Mouse (Mus musculus) kidney, postnatal 36 days (tissue): ENCODE results near the gene Rcc1.
"Not testable (repeated sequence)": the region's sequence is repeated elsewhere in the genome, so short reads cannot be mapped to it uniquely, and the experiment has no call there.

ENCODE experiments used
- DNase-seq, 2 experiments: peaks; one replicate each; pipeline ENCODE4 v3.0.0; 2021 to 2022; ENCODE audit warnings: mixed read lengths in 2 of 2

The Rcc1 gene

DNA sequence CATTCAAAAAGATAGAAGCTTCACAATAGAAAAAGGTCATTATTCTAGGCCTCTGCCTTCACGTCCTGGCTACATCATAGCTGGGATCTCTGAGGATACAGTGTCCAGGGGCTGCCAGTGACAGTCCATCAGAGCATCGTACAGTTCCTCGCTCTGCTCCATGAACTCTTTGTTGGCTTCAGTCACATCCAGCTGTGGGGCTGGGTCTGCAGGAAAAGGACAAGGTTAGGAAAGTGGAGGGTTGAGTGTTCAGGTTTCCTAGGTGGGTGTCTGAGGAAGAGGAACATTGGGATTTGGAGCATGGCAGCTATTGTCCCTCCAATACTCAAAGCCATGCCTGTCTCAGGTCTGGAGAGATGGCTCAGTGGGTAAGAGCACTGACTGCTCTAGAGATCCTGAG, 41.6 kb downstream of the Rcc1 start:
- no peak for DNase-seq

DNA sequence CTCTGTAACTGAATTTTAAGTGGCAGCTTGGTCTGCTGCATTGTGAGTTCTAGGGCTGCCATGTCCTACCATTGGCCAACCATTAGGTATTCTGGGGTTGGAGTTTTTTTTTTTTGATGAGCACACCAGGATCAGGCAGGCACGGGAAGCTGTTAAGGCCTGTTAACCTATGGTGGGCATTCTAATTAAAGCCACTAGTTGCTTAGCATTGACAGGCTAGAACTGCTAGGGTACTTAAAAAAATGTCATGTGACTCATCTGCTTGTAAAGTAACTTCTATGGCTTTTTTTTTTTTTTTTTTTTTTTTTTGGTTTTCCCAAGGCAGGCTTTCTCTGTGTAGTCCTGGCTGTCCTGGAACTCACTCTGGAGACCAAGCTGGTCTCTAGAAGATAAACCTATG, 42.2 kb downstream of the Rcc1 start:
- no peak for DNase-seq

DNA sequence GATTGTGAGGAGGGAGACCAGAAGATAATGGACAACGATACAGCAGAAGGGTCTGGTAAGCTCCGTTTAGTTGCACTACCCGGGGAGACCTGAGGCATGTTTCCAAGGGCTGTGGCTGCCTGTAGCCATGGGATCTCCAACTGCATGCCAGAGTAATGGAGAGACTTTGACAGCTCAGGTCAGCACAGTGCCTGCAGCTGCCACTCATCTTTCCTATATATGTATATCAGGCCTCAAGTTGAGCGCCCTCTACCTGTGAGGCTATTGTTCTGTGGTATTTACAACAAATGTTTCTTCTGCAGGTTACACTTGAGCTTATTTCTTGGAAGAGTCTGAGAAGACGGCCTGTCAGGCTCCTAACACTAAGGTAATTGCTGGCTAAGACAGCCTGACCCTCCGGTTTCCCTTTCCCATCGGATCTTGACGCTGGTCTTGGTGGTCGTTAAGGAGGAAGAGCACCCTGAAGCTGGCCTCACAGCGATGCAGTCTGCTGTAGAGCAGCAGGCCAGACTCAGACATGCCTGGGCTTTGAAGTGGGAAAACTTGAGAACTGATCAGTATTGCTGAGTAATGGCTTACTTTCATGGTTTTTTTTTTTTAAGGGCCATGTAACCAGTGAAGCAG, 43.4 kb downstream of the Rcc1 start:
- DNase-seq, result peak; percentile 69 to 72

DNA sequence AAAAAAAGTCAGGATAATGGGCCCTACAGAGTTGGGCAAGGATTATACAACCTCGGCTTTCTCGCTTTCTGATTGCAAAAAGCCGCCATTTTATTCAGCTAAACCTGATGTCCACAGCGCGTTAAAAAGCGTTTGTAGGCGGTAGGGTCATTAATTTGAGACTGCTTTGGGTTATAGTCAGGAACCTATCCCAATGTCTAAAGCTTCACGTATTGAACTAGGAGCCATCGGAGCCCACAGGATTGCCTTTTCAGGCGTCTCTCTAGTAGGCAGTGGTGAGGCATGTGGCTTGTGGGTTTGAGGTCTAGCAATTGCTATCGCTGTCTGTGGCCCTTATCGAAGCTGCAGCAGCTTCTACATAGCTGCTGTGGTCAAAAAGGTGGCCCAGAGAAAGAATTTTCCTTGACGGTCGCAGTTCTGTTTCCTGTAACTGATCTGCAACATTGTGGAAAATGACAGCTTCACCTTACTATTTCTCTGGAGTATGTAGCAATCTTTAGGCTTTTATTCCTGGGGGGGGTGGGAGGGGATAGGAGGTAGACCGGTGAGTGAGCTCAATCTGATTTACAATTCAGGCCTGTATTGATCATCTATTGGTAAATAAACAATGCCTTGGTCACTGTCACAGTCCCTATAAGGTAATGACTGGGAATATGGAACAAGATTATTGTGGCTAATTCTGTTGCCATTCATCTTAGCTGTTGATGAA, 44.1 kb downstream of the Rcc1 start:
- DNase-seq, result peak in 1 of 2 experiments; percentile 23

DNA sequence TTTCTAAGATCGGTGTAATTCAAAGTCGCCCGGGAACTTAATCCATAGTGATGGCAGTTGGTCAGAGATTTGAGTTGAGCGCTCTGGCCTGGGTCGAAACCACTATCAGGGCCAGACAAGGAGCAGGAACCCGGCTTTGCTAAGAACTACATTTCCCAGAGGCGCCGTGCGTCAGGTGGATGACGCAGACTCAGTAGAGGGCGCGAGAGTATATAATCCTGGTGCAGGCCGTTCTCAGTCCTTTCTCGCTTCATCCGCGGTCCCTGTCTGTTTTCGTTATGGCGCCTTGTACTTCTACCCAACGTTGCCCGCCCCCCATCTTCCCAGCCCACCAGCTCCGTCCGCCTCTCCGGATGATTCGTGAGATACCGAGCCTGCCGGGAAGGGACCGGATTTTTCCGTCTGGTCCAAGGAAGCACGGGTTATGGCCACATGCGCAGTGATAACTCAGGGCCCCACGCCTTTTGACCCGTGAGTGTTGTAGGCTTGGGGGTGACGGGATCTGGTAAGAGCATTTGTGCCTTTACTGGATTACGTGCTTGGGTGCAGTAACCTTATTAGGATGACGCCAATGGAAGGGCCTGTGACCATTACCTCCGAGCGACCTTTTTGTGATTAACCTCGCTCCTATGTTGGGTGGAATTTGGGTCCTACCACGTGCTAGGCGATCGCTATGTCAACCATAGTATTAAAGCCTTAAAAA, 44.8 kb downstream of the Rcc1 start:
- peak; percentile 92 to 95 for DNase-seq

DNA sequence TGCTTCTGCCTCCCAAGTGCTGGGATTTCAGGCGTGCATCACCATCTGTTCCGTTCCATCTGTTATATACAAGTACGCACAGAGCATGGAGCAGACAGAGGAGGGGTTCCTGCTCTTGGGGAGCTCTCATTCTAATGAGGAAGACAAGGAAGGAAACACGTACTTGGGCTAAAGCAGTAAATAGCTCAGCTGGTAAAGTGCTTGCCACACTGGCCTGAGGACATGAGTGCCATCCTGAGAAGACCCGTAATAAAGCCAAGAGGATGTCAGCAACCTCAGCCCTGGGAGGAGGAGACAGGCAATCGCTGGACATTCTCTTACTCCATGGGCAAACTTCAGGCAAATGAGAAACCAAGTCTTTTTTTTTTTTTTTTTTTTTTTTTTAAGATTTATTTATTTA, 47.4 kb downstream of the Rcc1 start:
- DNase-seq, result no peak

DNA sequence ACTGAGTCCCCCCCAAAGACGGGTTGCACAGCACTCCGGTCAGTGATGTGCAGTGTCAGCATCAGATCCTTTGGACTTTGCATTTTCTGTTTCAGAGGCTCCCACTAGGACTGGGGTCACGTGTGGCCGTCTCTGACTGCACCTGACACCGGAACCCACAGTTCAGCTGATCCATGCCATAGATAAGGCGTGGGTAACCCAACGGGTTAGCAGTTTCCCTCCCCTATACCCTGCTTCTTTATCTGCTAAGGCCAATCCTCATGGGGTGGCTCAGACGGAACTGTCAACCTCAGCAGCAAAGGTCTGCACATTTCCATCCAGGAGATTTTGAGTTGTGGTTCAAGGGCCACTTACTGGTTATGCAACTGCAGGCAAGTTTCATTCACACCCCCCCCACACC, 48.1 kb downstream of the Rcc1 start:
- peak; percentile 70 to 71 for DNase-seq

DNA sequence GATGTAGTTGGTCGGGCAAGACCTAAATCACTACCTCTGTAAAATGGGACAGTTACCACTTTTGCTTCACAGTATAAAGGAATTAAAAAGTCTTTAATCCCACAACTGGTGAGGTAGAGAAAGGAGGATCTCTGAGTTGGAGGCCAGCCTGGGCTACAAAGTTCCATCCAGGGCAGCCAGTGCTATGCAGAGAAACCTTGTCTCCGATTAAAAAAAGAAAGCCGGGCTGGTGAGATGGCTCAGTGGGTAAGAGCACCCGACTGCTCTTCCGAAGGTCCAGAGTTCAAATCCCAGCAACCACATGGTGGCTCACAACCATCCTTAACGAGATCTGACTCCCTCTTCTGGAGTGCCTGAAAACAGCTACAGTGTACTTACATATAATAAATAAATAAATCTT, 49.9 kb downstream of the Rcc1 start:
- DNase-seq, result not testable (repeated sequence)

DNA sequence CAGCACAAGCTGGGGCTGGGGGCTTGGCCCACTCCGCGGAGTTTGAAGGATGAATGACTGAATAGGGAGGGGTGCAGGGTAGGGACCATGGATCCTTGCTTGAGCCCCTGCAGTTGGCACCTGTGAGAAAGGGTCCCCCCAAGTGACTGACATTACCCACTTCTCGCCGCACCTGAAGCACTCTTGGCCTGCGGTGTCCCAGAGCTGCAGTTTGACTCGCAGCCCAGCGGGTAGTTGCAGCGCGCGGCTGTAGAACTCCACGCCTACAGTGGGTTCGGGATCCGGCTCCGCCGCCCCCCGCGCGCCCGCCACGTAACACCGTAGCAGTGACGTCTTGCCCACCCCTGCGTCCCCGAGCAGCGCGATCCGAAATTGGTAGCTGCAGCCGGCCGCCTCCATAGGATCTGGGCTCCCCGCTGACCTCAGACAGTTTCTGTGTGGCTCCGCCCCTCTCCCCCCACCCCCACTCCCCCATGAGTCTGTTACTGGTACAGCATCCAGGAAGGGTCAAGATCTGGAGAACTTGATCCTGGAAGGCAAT, 50.4 kb downstream of the Rcc1 start, which contains the start of gene Rab42:
Gene Rab42, minus strand, starts transcription at position 447 of the 541 bp plus-strand sequence.
- peak; percentile 41 to 69 for DNase-seq

DNA sequence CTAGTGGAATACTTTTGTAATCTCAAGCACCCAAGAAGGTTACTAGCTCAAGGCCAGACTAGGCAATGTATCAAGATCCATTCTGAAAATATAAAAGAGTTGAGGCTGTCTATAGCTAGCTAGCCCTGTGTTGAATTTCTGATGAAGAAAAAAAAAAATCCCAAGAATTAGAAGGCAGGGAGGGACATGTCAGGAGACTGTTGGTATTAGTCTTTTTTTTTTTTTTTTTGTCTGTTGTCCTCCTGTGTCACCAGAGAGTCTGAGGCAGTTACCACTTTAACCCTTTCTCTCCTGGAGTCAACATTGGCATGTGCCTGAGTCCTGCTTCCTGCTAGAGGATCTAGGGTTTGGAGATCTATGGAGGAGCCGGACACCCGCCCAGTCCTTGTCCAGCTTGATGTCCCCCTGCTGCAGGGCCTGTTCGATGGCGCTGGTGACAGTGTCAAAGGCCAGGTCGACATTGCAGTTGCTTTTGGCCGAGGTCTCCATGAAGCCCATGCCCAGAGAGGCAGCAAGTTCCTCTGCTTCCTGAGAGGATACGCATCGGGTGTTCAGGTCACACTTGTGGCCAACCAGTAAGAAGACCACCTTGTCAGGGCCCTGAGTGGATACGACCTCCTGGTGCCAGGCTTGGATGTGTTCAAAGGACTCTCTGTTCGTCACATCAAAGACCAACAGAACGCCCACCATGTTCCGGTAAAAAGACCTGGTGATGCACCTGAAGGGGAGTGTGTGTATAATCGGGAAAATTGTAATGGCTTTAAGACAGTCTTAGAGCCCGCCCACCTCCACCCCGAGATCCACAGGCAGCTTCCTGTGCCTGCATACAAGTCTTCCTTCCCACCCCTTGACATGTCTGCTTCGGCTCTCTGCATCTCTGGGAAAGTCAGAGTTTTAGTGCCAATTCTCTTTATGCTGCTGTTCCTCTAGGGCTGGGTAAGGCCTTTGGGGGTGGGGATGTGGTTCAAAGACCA, 51.2 kb downstream of the Rcc1 start:
- no peak for DNase-seq

DNA sequence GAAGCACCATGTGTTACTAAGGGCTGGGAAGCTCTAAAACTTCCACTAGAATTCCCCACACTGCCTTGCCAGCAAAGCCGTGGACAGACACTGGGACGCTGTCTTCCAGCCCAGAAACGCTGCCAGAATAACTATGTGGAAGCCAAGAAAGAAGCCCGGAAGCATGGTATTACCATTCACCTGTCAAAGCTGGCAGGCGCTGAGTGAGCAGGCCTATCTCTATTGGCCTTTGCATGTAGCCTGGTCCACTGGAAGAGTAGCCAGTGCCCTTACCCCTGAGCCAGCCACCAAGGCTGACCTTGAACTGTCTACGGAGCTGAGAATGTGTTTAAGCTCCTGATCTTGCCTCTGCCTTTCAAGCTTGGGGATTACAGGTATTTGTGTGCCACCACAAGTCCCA, 51.9 kb downstream of the Rcc1 start:
- no peak for DNase-seq

DNA sequence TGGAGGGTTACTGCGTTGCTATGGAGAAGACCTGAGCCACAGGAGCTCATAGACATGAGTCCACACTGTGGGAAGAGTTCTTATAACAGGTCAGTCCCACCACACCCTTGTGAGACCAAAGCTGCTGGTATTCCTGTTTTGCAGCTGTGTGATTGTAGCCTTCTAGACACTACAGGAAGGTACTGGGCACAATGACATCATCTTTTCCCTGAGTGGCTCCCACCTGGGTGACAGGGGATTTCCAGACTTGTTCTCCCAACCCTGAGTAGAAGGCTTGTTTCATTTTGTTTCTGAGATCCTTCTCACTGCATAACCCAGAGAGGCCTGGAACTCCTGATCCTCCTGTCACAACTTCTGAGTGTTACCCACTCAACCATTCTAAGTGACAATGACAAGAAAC, 53.6 kb downstream of the Rcc1 start:
- DNase-seq, result no peak

DNA sequence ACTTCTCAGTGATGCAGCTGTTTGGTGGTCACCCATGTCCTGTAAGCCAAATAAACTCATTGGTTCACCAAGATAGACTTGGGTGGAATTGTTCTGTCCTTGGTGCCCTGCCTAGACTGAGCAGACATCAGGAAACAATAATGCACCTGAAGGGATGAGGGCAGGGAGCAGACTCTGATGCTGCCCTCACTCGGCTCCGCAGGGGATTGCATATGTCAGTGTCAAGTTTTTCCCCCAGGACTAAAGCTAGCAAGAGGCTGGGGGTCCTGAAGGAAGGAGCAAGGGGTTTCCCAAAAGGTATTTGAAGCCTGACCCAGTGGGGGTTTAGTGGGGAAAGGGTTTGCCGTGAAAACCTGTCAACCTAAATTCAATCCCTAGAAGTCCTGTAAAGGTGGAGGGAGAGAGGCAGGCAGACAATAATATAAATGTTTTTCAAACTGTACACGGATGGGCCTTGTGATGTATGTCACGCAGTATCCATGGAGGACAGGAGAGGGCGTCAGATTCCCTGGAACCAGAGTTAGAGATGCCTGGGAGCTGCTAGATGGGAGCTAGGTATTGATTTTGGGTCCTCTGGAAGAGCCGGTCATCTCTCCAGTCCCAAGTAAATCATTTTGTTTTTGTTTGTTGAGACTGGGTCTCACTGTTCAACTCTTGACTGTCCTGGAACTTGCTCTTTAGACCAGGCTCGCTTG, 57.6 kb downstream of the Rcc1 start:
- DNase-seq, result peak in 1 of 2 experiments; percentile 54

DNA sequence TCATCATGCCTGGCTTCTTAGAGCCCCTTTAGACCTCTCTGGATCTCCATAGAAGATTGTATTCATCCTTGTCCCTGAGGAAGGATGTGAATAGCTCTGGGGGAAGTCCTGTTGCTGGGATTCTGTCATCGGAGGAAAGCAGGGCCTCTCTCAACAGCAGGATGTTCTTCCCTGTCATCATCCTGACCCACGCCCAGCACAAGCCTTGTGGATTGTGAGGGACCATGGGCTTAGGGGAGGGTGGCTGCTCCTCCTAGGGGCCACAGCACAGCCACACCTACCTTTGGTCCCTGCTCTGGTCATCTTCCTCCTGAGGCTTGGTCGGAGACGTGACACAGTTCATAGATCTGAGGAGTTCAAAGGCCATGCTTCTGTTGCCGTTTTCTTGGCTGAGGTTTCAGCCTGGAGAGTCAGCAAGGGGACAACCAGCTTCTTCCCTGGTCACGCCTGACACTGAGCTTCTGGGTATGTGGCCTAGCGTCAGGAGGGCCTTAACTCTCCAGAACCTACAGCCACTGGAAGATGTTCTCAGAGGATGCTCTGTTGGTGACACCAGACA, 59.6 kb downstream of the Rcc1 start:
- DNase-seq, result peak; percentile 50 to 59

DNA sequence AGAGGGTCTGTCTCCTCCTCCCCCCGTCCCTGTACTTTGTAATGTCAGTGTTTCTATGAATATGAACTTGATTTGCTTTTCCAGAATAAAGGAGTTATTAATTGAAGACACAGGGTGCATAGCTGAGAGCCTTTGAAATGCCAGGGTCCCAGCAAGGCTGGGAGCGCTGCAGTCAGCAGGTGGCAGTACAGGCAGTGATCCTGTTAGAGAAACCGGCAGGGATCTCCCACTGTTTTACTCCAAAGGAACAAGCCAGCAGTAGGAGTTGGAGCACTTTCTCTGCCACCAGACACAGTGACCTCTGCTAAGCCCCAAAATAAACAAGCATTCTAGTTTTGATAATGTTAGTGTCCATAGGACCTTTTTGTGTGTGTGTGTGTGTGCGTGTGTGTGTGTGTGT, 60.4 kb downstream of the Rcc1 start:
- peak; percentile 68 to 83 for DNase-seq

DNA sequence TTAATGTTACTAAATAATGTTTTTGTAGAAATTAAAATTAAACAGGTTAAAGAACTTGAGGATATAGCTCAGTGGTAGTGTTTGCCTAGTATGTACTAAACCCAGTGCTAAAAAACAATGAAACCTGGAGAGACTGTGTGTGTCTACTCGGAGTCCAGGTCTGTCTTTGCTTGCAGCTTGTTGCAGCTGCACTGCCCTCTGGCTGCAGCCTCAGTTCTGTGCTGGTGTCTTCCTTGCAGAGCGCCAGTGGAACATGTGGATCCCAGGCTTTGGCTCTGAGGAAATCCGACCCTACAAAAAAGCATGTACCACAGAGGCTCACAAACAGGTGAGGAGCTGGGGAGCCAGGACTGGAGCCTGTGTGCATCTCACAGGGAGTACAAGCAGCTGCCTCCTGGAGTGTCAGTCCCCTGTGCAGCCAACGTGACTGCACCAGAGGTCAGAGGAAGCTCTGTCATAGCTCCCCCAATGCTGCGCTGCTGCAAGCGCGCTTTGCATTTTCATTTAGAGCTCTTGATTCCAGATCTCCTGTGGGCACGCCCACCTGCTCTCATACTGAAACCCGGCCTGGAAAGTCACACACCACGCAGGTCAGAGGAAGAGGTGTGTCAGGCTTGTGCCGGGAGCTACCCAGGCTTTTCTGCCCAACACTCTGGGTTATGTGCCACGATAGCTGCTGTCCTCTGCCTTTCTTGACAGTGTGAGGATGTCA, 61.6 kb downstream of the Rcc1 start:
- DNase-seq, result peak in 1 of 2 experiments; percentile 40

DNA sequence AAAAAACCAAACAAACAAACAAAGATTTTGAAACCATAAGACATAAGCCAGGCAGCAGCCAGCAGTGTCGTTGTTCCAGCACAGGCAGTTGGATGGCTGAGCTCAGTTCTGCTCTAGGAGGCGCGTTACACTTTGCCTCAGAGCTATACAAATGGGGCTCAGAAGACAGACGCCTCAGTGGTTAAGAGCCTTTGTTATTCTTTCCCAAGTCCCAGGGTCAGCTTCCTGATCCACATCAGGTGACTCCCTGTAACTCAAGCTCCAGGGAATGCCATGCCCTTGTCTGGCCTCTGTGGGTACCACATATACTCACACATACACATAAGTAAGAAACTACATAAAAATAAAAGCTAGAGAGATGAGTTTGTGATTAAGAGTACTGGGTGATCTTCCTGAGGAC, 62.3 kb downstream of the Rcc1 start:
- no peak for DNase-seq

DNA sequence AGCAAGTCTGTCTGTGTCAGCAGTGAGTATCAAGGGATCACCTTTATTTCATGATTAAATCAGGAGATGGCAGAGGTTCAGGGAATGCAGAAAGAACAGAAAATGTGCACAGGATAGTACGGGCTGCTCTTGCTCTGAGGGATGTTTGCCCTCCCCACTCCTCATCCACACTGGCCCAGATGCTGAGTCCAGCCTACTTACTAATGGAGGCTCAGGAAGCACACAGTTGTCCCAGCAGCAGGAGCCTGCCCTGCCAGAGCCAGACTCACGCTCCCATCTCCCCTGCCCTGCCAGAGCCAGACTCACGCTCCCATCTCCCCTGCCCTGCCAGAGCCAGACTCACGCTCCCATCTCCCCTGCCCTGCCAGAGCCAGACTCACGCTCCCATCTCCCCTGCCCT, 64.6 kb downstream of the Rcc1 start:
- DNase-seq, result not testable (repeated sequence)
